Mouse (Mus musculus) megakaryocyte progenitor cell, adult 5-6 weeks (primary cell): ENCODE measurements around the gene F930015N05Rik. TPM values are rescaled to one million over a fixed set of nuclear protein-coding genes. Genes with fewer than 3 reads are reported as not detected.
A peak's percentile ranks its signal among the peaks of the same experiment; 100 is the strongest.

Experiments
- ATAC-seq: replicated peaks from 2 replicates; pipeline ENCODE4 v1.8.0; 2016; ENCODE audit warnings: mild to moderate bottlenecking, moderate TSS enrichment, inconsistent platforms; ENCODE audit not compliant: poor library complexity
- total RNA-seq, 2 experiments: library from RNA; stranded (forward) in 1 of 2; stranded (reverse) in 1 of 2; fragments of 157-497, 149-512 nt in 1 of 2; fragments of 200-1000 nt in 1 of 2; gene quantifications; 2 replicates each; pipeline versions ENCODE4 v1.2.3 to v1.2.4; 2015 to 2017

Gene F930015N05Rik
- not detected in 2 replicates for total RNA-seq (2015)
- not detected in 2 replicates for total RNA-seq (2017)

- no peak for ATAC-seq
These were observed at the start of gene F930015N05Rik for GRCm38 (mm10) chr11:64436412-64436727. Gene F930015N05Rik, minus strand, starts transcription at chr11:64436653.

- ATAC-seq, result no peak
These were observed 45.0 kb upstream of the F930015N05Rik start for GRCm38 (mm10) chr11:64481445-64481844.

GRCm38 (mm10) chr11:64473679-64474078, 37.2 kb upstream of the F930015N05Rik start:
- ATAC-seq, result no peak

GRCm38 (mm10) chr11:64470689-64471088, 34.2 kb upstream of the F930015N05Rik start:
- no peak for ATAC-seq

GRCm38 (mm10) chr11:64468737-64469136, 32.3 kb upstream of the F930015N05Rik start:
- ATAC-seq, result no peak

- no peak for ATAC-seq
These were observed 25.3 kb upstream of the F930015N05Rik start for GRCm38 (mm10) chr11:64461746-64462145.

- no peak for ATAC-seq
These were observed 12.3 kb upstream of the F930015N05Rik start for GRCm38 (mm10) chr11:64448586-64449315.

GRCm38 (mm10) chr11:64445227-64445626, 8.8 kb upstream of the F930015N05Rik start:
- ATAC-seq, result no peak

GRCm38 (mm10) chr11:64442701-64443100, 6.2 kb upstream of the F930015N05Rik start:
- no peak for ATAC-seq

- ATAC-seq, result no peak
These were observed 5.7 kb upstream of the F930015N05Rik start for GRCm38 (mm10) chr11:64442119-64442518.

- ATAC-seq, result no peak
These were observed 2.5 kb upstream of the F930015N05Rik start for GRCm38 (mm10) chr11:64438909-64439308.

- ATAC-seq, result no peak
These were observed 1.3 kb upstream of the F930015N05Rik start for GRCm38 (mm10) chr11:64437721-64438120.

- ATAC-seq, result no peak
These were observed 392 bp upstream of the F930015N05Rik start for GRCm38 (mm10) chr11:64436791-64437298.

- ATAC-seq, result peak; percentile 30; the same call in 1 of the 2 replicates
These were observed 674 bp downstream of the F930015N05Rik start for GRCm38 (mm10) chr11:64435546-64436411.

- peak; percentile 86 for ATAC-seq
These were observed 1.6 kb downstream of the F930015N05Rik start, which contains the start of gene Hs3st3a1 for GRCm38 (mm10) chr11:64434611-64435545. Gene Hs3st3a1, plus strand, starts transcription at chr11:64435332.

GRCm38 (mm10) chr11:64418969-64419368, 17.5 kb downstream of the F930015N05Rik start:
- ATAC-seq, result no peak

GRCm38 (mm10) chr11:64400534-64401093, 35.8 kb downstream of the F930015N05Rik start:
- ATAC-seq, result no peak

- no peak for ATAC-seq
These were observed 38.8 kb downstream of the F930015N05Rik start for GRCm38 (mm10) chr11:64397612-64398011.

- no peak for ATAC-seq
These were observed 39.5 kb downstream of the F930015N05Rik start for GRCm38 (mm10) chr11:64396949-64397348.

GRCm38 (mm10) chr11:64396331-64396881, 40.0 kb downstream of the F930015N05Rik start:
- peak; percentile 76 for ATAC-seq
